Mouse (Mus musculus) common myeloid progenitor, adult 5-6 weeks (primary cell): ENCODE measurements around the gene Cryba1. TPM values are rescaled to one million over a fixed set of nuclear protein-coding genes. Genes with fewer than 3 reads are reported as not detected.

Experiments
- ATAC-seq: replicated peaks from 2 replicates; pipeline ENCODE4 v1.8.0; 2016; ENCODE audit warnings: low read depth, mild to moderate bottlenecking, moderate TSS enrichment, inconsistent platforms; ENCODE audit not compliant: poor library complexity, severe bottlenecking
- total RNA-seq: library from RNA; stranded (forward); fragments of 200-1000, 187-1606 nt; gene quantifications from 2 replicates; pipeline ENCODE4 v1.2.3, GENCODE M21; 2017

Cryba1 gene
- total RNA-seq, 1 experiment from 2014 or later: not detected

GRCm38 (mm10) chr11:77724766-77725165, 317 bp downstream of the Cryba1 start:
- ATAC-seq: no peak

- no peak for ATAC-seq
Observed at GRCm38 (mm10) chr11:77721389-77721788, 3.7 kb downstream of the Cryba1 start.

- ATAC-seq: no peak
Observed at GRCm38 (mm10) chr11:77719055-77719454, 6.0 kb downstream of the Cryba1 start.

- ATAC-seq: no peak
Observed at GRCm38 (mm10) chr11:77713736-77714135, 11.3 kb downstream of the Cryba1 start.

GRCm38 (mm10) chr11:77709039-77709438, 16.0 kb downstream of the Cryba1 start:
- ATAC-seq: no peak

GRCm38 (mm10) chr11:77705920-77706319, 19.2 kb downstream of the Cryba1 start:
- ATAC-seq: no peak

- ATAC-seq: no peak
Observed at GRCm38 (mm10) chr11:77697232-77697631, 27.9 kb downstream of the Cryba1 start.

- no peak for ATAC-seq
Observed at GRCm38 (mm10) chr11:77693026-77693425, 32.1 kb downstream of the Cryba1 start.

- no peak for ATAC-seq
Observed at GRCm38 (mm10) chr11:77687541-77688131, 37.4 kb downstream of the Cryba1 start.

- no peak for ATAC-seq
Observed at GRCm38 (mm10) chr11:77686841-77687540, 38.1 kb downstream of the Cryba1 start.

- no peak for ATAC-seq
Observed at GRCm38 (mm10) chr11:77686346-77686840, 38.7 kb downstream of the Cryba1 start.

- peak; percentile 96 for ATAC-seq
Observed at GRCm38 (mm10) chr11:77685383-77686265, 39.5 kb downstream of the Cryba1 start, which contains the start of gene Nufip2. Nufip2 (plus strand) TSS chr11:77686155.

GRCm38 (mm10) chr11:77684896-77685295, 40.2 kb downstream of the Cryba1 start:
- no peak for ATAC-seq

GRCm38 (mm10) chr11:77680018-77680417, 45.1 kb downstream of the Cryba1 start:
- no peak for ATAC-seq

- no peak for ATAC-seq
Observed at GRCm38 (mm10) chr11:77673428-77673991, 51.6 kb downstream of the Cryba1 start.

GRCm38 (mm10) chr11:77672746-77673145, 52.3 kb downstream of the Cryba1 start:
- no peak for ATAC-seq
